Mouse (Mus musculus): ENCODE measurements around the gene Cc2d2b.

Cc2d2b gene

DNA sequence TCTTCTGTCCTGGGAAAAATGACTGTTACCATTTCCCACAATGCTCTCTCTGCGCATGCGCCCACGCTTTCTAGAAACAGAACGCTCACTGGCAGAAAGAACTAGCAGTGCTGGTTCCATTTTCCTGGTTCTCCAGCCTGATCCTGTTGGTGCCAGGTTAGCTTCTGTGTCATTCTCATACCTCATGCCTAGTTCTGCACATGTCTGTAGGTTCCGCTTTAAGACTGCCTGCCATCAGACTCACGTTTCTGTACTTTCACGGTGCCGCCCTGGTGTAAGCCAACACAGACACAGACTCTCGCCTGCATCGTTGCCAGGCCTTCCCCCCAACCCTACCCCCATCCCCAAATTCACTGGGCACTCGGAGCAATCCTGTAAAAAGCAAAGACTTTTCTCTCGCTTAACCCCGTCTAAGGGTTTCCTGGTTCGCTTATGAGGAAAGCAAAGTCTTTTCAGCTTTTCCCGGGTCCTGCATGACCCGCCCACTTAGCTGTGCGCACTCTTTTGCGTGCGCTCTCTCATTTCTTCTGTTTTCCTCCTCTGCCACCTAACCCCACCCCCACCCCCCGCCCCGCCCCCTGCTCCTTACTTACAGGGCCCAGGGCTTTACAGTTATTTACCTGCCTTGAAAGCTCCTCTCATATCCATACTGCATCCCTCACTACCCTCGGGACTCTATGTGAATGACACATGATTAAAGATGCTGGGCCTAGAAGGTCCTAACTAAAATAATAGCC, 13.6 kb downstream of the Cc2d2b start:
- no peak for DNase-seq

DNA sequence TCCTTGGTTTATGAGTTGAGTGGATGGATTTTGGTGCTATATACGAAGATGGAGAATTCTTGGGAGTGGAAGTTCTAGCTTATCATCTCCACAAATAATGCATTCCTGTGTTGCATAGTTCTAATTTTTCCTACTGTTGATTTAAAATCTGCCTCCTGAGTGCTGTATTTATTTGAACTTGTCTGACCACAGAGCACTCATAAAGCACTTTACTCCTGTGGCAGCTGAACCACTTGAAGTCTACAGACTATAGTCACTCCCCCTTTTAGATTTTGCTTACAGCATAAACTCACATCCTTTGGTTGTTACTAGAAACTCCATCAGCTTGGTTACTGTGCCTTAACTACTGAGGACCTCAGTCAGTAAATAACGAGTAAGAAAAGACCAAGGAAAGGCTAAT, 18.6 kb downstream of the Cc2d2b start:
- DNase-seq: no peak

DNA sequence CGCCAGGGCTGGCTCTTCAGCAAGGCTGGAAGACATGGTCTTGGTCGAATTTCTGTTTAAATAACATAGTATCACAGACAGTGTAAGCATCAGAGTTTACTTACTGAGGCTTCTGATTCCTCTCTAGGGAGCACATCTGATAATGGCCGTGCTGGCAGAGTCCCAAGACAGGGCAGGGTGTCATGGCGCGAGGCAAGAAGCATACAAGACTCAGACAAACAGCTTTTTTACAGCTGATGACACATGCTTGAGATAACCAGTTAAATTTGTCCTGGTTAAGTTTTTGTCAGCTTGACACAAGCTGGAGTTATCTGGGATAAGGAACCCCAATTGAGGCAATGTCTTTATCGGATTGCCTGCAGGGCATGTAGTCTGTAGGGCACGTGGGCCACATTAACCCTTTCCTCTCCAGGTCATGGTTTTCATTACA, 20.8 kb downstream of the Cc2d2b start:
- no peak for DNase-seq

DNA sequence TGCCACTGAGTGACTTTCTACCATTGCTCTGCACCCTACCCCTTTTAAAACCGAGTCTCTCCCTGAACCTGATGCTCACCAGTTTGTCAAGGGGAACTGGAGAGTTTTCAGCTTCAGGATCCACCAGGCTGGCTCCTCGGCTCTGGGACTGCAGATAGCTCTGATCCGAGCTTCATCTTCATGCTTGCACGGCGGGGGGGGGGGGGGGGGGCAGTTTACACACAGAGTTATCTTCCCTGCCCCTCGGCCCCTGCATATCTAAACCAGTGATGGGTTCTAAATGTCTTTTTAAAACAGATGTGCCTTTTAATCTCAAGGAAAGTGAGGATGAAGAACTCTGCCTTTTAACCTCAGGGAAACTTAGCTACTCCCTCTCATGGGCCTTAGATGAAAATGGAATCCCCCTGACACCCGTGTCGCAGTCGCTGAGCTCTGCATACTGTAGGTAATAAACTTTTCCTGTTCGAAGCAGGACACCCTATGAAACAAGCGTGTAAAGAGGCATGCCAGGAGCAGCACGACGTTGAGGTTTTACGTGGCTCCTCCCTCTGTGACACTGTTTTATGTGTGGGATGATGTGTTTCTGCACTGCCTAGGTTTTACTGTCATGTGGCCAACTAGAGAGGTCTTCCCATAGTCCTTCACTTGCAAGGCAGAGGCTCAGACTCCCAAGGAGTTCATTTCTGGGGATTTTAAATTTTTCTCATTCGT, 39.6 kb downstream of the Cc2d2b start:
- DNase-seq: no peak

DNA sequence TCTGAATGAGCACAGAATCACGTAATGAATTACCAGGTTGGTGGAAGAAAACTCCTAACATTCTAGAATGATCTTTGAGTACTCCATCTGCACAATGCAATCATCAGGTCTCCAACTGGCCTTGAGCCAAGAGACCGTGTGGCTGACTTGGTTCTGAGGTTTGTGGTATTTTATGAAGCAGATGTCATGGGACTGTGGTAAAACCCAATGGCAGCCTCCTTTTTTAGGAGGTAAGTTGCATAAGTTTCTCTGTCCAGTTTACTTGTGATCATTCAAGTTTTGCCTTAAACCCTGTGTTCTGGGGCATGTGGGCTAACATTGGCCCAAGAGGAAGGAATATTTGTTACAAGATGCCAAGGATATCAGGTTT, 40.1 kb downstream of the Cc2d2b start:
- DNase-seq: no peak

DNA sequence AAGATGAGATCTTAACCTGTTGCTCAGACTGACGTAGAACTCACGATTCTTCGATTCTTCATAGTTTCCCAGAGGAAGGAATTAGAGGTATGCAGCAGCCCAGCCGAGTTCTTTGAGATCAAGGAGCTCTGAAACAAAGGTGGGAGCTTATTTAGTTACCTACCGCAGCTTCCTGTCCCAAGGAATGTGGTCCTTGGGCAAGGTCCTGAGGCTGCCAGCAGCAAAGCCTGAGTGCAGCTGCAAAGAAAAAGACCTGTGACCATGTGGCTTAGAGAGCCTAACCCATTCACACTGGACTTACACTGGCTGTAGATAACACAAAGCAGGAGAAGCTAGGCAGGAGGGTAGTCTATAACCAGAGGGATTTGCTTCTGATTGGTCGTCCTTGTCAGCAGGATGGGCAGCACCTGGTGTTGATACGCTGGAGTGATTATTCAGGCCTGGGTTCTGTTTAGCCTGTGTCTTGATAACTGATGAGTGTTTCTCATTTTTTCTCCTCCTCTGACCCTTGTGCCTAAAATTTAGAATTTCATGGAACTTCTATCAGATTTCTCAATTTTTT, 56.7 kb downstream of the Cc2d2b start:
- DNase-seq: peak; percentile 2

DNA sequence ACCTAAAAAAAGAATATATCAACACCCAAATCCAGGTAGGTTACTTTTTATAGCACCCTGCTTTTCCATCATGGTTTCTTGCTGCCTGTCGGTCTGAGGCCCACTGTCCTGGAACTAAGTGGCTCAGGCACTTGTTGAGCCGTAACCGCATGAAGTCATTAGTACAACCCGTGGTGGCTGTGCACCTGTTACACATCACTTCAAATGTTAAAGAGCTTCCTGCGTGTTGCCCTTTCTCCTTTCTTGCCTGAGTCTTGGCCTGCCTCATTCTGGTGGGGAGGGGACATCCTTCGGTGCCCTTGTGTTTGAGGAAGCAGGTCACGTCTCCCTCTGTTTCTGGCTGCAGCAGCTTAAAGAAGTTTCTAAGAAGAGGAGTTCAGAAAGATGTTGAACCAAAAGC, 61.3 kb downstream of the Cc2d2b start:
- DNase-seq: no peak

DNA sequence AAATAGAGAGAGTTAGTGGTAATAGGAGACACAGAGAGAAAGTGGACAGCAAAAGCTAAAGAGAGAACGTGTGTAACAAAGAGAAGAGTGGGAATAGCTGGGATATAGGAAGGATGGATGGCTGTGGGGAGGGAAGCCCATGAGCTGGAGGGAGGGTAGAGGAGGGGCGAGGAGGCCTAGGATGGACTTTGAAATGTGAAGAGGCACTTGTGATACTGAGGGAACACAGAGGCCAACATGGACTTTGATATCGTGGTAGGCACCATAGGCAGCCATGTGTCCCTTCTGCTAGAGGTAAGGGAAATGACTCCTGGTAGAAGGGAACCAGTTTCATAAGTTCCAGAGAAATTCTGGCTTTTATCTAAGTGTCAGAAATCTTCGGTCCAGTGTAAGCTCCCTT, 63.3 kb downstream of the Cc2d2b start:
- DNase-seq: no peak

DNA sequence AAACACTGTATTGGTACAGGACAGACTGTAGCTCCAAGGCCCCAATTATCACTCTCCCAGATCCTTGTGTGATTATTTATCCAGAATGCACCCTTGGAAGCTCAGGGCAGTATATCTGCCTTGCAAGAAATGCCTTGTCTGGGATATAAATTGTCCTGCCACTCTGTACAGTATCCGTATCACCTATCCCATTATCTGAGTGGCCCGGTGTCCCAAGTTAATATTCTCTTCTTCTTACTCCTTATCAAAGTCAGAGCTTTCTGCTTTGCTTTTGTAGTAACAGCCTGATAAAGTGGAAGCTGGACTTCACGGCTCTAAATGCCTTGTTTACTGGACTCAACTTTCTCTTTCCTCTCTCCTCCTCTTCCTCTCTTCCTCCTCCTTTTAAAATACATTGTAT, 64.2 kb downstream of the Cc2d2b start:
- no peak for DNase-seq

DNA sequence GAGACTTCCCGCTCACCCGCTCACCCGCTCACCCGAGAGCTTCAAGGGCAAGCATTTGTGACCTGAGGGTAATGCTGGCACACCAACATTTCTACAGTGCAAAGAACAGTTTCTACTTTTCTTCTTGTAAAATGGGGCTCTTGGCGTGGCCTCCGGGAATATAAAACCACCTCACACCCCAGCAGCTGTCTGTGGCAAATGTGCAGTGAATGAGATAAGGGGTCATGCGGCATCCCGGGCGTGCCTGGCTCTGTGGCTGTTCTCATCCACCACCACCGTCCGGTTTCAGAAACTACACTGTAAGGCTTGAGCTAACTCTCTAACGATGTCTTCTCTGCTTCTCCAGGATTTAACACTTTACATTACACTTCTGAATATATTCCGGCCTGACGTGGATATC, 64.8 kb downstream of the Cc2d2b start:
- DNase-seq: no peak

DNA sequence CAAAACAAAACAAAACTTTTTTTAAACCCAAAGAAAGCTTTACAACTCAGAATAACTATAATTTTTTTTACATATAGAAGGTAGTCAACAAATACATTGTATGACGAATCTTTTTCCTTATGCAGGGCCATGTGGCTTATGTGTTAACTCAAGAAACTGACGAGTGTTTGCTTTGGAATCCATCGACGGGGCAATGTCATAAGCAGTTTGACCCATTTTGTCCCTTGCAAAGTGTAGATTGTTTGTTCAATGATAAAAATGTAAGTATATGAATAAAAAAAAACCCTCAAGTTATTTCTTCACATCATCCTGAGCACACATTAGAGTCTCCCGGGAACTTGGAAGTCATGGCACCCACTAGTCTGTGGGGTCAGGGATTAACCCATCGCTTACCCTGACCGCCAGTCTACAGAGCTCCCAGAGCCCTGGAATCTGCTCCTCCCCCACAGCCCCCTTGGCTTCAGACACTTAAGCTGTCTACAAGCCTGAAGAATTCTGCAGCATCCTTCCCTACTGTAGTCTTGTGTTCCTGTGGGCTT, 67.2 kb downstream of the Cc2d2b start:
- DNase-seq: no peak

DNA sequence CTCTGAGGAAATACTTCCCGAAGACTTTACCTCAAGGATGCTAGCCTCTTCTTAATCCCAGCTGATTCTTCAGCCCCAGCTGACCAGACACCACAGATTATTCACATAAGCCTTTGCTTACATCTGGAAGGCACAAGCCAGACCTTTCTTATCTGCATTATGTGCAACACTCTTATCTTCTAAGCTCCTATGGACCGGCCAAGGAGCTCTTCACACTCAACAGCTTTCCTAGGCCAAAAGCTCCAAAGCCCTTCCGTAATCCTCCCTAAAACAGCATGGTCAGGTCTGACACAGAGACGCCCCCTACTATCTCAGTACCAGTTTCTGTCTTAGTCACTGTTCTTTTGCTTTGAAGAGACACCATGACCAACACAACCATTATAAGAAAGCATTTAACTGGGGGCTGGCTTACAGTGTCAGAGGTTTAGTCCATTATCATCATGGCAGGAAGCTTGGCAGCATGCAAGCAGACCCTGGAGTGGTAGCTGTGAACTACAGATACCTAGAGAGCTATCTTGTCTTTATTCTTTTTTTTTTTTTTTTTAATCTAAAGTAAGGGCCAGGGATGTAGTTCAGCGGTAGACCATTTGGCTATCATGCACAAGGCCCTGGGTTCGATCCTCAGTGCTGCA, 69.5 kb downstream of the Cc2d2b start:
- DNase-seq: no peak

DNA sequence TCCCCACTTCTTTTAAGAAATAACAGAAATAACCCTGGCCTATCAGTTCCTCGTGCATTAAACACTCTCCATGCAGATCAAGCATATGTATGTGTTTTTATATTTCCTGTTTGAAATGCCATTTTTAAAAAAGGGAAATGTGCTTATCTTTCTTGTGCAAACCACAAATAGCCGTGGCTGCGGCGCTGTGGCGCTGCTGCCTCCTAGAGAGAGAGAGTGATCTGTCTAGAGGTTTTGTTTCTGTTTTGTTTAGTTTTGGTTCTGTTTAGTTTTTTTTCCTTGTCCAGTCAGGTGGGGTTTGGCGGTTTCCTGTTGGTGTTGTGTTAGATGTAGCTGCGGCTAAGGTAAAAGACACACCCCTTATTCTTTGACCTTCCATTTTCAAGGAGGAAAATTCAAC, 70.2 kb downstream of the Cc2d2b start:
- DNase-seq: no peak

DNA sequence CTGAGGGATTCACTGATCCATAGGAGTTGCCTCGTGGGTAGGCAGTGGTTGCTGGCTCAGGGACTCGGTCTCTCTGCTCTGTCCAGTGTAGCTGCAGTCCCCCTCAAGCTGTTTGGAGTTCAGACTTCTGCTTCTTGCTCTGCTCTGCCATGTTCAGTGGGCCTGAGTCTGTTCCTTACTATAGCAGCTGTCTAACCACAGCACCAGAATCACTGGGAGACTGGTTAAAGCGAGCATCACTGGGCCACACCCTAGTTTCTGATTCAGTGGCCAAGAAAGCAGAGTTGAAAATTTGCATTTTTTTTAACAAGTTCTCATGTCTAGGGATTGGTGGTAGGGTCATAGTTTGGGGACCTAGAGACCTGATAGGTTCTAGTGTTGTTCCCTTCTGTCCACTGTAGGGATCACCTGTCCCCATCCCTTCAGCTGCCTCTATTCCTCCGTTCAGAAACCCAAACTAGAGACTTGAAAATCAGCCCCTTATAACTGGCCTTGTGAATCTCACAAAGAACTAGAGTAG, 72.8 kb downstream of the Cc2d2b start:
- DNase-seq: no peak

DNA sequence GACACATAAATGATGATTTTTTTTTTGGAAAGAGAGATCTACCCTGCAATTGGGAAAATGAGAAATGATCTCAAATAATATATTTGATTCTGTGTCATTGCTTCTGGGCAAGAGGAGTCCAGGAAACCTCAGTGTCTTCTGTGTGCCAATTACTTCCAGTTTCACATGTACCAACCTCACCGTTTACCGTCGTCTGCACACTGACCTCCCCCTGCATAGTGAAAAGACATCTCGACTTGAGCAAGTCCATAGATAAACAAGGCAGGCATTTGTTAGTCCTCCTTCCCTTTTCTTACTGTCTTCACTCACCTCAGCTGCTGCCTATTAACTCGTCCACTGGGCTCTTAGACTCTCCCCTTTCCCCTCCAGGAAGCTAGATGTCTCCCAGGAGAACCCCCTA, 77.1 kb downstream of the Cc2d2b start:
- DNase-seq: no peak

DNA sequence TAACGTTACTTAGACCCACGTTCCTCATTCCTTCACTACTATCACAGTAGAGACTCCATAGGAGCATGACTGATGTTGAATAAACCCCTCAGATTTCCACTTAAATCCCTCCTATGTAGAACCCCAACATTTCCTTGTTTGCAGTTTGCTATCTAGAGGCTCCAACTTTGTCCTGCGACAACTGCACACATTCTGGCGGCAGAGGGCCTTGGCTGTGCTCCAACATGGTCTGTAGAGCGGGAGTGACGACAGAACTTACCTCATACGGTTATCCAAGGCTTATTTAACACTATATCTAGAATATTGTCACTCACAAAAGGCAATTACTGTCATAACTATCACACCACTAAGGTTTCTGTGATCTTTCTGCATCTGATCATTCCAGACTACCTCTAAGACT, 78.2 kb downstream of the Cc2d2b start:
- DNase-seq: no peak

DNA sequence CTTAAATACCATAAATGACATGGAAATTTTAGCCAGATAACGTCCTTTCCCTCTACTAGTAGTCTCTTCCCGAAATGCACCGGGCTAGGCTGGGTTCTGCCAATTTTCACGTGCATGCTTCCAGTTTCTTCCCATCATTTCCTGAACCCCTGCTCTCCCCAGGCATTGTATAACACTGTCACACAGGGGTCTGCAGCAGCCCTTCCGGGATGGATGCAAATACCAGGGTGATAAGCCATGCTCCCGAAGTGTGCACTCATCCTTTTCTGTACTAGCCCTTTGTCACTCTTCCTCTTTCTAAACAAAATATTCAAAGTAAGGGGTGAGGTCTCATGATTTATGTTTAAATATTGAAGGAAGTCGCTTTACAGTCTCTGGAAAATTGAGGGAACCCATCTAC, 81.6 kb downstream of the Cc2d2b start:
- DNase-seq: peak; percentile 8

DNA sequence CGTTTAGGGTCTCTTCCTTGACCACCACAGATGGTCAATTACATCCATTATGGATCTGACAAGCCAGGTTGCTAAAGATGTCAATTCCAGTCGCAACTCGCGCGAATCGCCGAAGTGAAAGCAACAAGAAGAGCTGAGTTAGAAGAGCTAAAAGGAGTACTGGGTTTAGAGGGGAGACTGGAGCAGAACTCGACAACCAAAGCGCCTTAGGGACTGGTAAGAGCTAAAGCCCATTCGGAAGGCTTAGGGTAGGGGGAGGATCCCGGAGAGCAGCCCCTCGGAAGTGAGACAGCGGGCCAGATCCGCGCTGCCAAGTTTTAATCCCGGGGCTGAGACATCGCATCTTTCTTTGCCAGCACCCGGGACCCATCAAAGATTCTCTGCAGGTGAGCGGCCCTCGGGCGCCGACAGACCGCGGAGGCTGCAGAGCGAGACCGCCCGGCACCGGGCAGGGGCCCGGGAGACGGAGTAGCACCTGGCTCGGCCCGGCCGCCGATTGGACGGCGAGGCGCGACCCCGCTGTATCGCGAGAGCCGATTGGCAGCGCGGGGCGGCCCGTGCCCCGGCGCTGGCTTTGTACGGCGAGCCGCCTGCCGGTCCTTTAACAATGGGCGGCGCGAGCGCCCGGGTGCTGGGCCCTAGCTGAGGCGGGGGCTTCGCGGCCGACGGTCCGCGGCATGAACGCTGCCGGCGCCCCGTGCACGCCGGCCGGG, 82.3 kb downstream of the Cc2d2b start, which contains the start of gene Ccnj:
Gene Ccnj (plus strand): TSS at position 577 of the 713 bp plus-strand sequence.
- DNase-seq: peak; percentile 93

DNA sequence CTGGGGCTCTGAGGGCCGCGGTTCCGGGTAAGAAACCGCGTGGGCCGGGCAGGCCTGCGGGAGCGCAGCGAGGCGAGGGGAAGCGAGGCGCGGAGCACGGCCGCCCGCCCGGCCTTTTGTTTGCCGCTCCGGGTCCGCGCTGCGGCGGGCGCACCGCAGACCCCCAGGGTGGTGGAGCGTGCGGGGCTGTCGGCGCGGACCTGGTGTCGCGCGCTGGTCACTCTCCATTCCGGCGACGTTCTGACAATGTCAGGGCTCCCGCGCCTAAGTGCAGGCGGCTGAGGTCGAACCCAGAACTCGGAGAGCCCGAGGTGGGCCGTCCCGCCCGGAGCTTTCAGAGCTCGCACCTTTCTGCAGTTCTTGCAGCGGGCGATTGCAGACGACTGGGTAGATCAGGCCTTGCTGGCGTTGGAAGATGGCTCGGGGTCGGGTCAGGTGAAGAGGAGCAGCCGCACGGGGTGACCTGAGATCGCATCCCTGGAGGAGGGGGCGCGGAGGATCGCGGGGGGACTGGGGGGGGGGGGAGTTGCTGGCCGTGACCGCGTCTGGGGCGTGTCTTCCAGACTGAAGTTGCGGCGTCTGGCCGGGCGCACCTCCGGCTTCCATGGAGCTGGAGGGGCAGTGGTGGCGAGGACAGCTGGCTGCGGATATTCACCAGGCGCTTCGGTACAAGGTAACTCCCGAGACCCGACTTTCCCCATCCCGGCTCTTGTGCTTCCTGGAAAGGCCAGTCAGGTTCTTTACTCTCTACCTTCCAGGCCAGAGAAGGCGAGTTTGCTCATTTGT, 83.1 kb downstream of the Cc2d2b start:
- peak; percentile 36 for DNase-seq

DNA sequence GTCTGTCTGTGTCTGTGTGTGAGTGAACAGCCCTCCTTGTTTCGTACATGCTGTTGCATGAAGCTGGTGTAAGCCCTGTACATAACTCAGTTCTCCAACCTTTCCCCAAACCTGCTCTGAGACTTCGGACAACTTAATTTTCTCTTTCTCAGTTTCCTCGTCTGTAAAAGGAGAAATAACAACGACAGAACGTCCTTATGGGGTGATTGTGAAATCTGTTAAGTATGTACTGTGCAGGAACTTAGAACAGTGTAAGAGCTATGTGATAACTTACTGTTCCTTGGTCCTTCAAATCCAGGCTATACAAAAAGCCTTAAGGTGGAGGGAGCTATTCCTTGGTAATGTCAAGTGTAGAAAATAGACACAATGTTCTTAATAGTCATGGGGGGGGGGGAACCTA, 83.8 kb downstream of the Cc2d2b start:
- DNase-seq: no peak

DNA sequence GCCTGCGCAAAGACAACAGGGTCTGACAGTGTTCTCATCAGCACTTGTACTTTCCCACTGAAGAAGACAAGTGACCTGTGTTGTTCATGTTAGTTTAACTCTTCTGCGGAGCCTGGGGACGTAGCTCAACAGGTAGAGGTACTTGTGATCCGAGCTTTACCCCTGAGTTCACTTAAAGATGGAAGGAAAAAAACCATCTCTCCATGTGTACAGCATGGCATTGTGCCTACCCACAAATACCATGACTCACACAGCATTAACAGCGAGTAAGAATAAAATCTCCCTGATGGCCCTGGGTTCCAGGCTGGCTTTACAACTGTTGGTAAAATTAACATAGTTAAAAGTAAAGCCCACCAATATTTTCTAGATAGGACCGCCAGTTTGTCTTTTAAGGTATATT, 85.9 kb downstream of the Cc2d2b start:
- DNase-seq: no peak

DNA sequence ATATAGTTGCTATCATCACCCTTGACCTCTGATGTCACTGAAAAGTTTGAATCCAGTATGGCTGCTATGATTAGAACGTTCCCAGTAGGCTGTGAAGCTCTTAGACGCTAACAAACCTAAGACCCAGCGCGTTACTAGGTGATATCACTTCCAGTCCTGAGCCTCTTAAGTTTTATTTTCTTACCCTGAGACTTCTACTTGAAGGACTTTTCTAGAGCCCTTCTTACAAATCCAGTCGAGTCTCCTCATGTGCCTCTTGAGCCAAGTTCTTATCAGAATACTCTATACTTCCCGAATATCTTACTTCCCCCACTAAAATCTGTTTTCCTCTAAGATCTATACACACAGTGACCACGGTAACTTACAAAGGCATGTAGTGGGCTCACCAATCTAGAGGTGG, 89.7 kb downstream of the Cc2d2b start:
- DNase-seq: no peak
